Mouse (Mus musculus) left cerebral cortex, adult 6 months (tissue): Measurements from ENCODE around the gene Zfyve19. TPM values are rescaled to one million over a fixed set of nuclear protein-coding genes. Genes with fewer than 3 reads are reported as not detected.

Source experiments
- long read RNA-seq, 2 experiments: library from polyadenylated mRNA; unstranded; transcript quantifications; one replicate each; pipeline ENCODE4 v2.0.0; 2019 to 2020
- polyA plus RNA-seq: library from polyadenylated mRNA; unstranded; fragments of <200 nt; fragmentation: Nextera tagmentation; gene quantifications from 2 replicates; pipeline ENCODE4 v1.2.3, GENCODE M21; 2021

Gene Zfyve19
- polyA plus RNA-seq, result 32.0 and 32.8 TPM in 2 replicates
- long read RNA-seq, experiment 1, transcript Zfyve19-201 (11 exons, 2,008 nt), result major isoform, 94 of 159 reads
- long read RNA-seq, experiment 1, partial matches to known transcripts, result 6 of 159 reads
- long read RNA-seq, experiment 1, other reads (novel, unspliced or antisense), result 58 of 159 reads
- long read RNA-seq, experiment 2, transcript Zfyve19-201 (11 exons, 2,008 nt), result major isoform, 22 of 44 reads
- long read RNA-seq, experiment 2, partial matches to known transcripts, result 2 of 44 reads
- long read RNA-seq, experiment 2, other reads (novel, unspliced or antisense), result 17 of 44 reads

DNA sequence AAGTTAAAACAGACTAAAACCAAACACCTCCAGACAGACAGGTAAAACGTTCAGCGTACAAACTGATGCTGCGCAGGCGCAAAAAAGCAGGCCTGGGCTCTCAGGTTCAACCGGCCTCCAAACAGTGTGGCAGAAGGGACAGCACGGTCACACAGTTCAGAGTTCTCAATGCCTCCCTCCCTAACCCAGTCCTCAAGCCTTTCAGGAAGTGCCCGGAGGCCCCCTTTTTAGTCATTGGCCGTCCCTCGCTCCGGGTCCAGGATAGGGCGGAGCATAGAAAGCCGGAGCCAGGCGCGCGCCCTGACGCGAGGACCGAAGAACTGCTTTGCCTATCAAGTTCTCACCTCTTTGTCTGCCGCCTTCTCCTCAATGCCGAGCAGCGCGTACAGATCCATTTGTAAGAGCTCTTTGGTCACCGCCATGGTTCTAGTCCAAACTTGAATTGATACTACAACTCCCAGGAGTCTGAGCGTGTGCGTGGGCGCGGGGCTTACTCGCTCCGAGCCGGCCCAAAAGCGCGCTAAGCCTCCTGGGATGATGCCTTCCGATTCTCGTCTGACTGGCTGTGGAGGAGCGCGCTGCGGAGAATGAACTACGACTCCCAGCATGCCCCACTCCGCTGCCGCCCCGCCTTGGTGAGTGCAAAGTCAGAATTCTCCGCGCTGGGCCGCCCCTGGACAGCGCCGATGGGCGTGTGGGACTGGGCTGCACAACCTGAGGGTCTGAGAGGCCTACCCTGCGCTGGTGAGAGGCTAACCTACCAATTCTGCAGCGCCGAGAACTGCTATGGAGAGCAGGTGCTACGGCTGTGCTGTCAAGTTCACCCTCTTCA is at the start of gene Zfyve19, which contains the start of gene Dnajc17:
TSS of gene Zfyve19 (plus strand) at position 274 of the 832 bp plus-strand sequence.
TSS of gene Dnajc17 (minus strand) at position 452 of the 832 bp plus-strand sequence.

DNA sequence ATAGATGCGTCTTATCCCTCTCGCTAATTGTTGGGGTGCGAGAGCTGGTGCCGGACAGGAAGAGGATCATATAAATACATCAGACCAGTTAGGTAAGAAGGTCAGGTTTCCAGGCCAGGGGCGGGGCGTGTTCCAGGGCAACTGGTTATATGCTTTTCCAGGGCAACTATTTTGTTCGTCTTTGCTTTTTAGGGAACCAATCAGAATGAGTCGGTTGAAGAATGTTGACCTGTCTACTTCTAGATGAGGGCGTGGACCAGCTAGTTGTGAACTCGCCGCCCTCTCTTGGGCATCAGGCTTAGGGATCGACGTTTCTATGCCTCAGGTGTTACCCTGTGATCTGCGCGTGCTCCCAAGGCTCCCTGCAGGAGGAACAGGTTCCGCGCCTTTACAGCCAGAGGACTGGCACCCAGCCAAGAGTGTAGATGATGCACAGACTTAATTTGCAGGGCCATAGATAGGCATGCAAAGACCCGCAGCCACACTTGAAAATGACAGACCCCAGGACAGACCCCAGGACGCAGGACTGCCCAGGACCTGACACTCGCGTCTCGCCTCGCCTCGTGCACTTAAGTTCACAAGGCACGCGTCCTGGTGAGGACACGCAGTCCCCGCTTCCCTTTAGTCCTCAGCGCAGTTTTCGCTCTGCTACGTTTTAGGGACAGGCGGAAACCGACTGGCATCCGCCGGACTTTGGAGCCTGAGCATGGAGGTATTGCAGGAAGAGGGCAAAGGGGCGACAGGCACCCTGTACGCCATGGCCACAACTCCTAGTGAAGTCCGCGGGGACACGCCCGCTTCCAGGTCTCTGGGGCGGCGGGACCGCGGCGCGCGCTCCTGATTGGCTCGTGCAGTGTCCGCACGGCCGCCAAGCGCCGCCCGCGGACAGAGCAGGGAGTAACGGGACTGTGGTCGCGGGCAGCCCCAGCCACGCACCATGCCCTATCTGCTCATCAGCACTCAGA is 41.2 kb upstream of the Zfyve19 start, which contains the start of gene Gchfr:
TSS of gene Gchfr (plus strand) at position 873 of the 965 bp plus-strand sequence.

DNA sequence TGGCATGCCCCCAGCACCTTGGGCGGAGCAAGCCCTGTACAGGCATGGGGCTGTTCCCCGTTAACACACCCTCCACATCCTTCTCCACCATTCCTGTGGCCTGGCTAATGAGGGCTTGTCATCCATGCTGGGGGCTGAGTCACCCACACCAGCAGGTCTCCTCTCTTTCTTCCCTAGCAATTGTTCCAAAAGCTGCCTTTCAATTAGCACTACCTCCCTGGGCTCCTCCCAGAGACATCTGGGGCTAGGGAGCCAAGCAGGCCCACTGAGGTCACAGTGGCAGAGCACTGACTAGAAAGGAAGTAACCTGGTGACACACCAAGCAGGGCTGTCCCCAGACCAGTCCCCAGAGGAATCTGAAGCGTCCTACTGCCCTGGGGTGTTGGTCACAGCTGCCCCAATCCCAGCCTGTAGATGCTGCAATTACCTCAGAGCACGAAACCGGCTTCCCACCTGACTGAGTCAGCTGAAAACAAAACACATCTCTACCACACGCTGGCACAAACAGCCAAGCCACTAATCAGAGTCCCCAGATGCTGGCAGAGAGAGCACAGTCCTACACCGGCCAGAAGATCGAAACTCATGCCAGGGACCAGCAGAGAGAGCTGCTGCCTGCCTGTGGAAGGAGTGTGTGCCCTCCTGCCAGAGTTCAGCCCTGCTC is 34.3 kb upstream of the Zfyve19 start, which contains the start of gene Gm14137:
TSS of gene Gm14137 (plus strand) at position 519 of the 661 bp plus-strand sequence.

DNA sequence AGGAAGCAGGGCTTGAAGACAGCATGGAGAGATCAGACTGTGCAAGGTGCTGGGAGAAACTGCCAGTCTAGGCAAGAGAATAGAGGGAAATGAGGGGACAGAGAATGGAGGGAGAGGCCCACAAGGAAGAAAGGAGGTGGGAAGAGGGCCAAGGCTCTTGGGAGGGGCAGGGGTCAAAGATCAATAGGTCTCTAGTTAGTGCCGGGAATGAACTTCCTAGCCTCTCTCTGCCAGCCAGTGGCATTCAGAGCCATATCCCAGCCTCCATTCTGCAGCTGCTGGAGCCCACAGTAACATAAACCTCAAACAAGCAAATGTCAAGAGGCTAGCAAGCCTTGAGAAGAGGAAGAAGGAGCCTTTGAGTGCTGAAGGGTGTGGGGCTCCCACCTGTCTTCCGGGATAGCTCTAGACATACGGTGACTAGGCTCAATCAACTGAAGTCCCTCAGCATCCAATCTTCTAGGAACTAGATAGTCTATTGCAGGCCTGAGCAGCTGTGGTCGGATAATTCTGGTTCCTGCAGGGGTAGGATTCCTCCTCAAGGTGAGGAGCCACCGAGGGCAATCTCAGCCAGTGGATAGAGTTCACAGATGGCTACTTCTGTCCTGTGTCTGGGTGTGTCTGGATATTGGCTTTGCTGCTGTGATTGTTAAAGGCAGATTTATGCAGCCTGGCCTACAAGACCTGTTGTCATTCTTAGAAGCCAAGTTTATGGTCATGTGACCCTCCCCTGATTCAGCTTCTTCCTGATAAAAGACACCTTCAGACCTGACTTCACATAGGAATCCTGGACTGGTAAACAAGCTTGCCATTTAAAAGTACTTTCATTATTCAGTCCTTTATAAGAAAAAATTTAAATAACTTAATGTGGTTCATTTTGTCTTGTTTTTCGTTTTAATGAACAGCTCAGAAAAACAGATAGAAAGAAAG is 21.6 kb downstream of the Zfyve19 start, which contains the start of gene Ppp1r14d:
TSS of gene Ppp1r14d (minus strand) at position 132 of the 930 bp plus-strand sequence.

DNA sequence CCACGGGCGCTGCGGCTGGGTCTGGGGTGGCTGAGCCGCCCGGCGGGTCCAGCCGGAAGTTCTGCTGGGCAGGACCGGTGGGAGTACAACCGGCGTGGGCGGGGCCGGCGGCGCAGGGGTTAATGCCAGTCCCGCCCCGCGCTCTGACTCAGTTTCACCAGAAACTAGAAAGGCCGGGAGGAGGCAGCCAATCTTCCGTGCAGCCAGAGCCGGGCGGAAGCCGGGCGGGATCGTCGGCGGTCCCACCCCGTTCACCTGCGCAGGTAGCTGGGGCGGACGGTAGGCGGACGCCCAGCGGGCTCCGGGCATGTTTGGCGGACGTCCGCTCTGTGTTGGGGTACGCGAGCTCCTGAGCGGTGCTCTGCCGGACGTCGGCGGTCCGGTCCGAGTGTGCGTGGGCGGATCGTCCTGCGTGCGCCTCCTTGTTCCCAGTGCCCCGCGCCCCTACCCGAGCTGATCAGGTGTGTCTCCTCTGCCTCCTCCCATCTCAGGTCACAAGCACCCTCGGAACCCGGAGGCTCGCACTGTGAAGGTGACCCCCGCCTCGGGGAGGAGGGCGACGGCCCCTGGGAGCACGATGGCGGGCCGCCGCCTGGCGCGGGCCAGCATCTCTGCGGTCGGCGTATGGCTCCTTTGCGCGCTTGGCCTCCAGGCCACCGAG is 28.9 kb downstream of the Zfyve19 start, which contains the start of gene Spint1:
TSS of gene Spint1 (plus strand) at position 153 of the 661 bp plus-strand sequence.

Other genes starting within 250 kb of the Zfyve19 start
- gene Ccdc32, start 179.2 kb upstream of the Zfyve19 start, polyA plus RNA-seq, result 79.3 and 95.9 TPM in 2 replicates
- gene Rpusd2, start 173.8 kb upstream of the Zfyve19 start, polyA plus RNA-seq, result 5.7 and 6.7 TPM in 2 replicates
- gene Knl1, start 161.5 kb upstream of the Zfyve19 start, polyA plus RNA-seq, result 0.04 and 0.21 TPM in 2 replicates
- gene Rad51, start 95.8 kb upstream of the Zfyve19 start, polyA plus RNA-seq, result 0.80 TPM in 2 replicates
- gene Rmdn3, start 51.6 kb upstream of the Zfyve19 start, polyA plus RNA-seq, result 35.9 and 39.0 TPM in 2 replicates
- gene Gchfr, start 40.8 kb upstream of the Zfyve19 start, polyA plus RNA-seq, result 2.9 and 3.3 TPM in 2 replicates
- gene Gm14137, start 34.1 kb upstream of the Zfyve19 start, polyA plus RNA-seq, result 0.05 TPM in 1 of 2 replicates, not detected in the other
- gene Dnajc17, start 178 bp downstream of the Zfyve19 start, polyA plus RNA-seq, result 15.1 and 16.7 TPM in 2 replicates
- not detected in 2 replicates for gene Ppp1r14d, start 21.3 kb downstream of the Zfyve19 start, polyA plus RNA-seq
- 1.9 and 2.4 TPM in 2 replicates for gene Spint1, start 28.7 kb downstream of the Zfyve19 start, polyA plus RNA-seq
- gene Rhov, start 62.7 kb downstream of the Zfyve19 start, polyA plus RNA-seq, result 11.9 and 13.8 TPM in 2 replicates
- gene Vps18, start 80.1 kb downstream of the Zfyve19 start, polyA plus RNA-seq, result 16.4 TPM in 2 replicates
- 0.56 and 0.72 TPM in 2 replicates for gene Dll4, start 117.2 kb downstream of the Zfyve19 start, polyA plus RNA-seq
- gene Chac1, start 142.6 kb downstream of the Zfyve19 start, polyA plus RNA-seq, result 14.6 and 19.3 TPM in 2 replicates